Mouse (Mus musculus) right cerebral cortex, postnatal 25 days (tissue): ENCODE data around the gene C77080.

Experiments
- DNase-seq: peaks from one replicate; pipeline ENCODE4 v3.0.0; 2022

C77080 gene

DNA sequence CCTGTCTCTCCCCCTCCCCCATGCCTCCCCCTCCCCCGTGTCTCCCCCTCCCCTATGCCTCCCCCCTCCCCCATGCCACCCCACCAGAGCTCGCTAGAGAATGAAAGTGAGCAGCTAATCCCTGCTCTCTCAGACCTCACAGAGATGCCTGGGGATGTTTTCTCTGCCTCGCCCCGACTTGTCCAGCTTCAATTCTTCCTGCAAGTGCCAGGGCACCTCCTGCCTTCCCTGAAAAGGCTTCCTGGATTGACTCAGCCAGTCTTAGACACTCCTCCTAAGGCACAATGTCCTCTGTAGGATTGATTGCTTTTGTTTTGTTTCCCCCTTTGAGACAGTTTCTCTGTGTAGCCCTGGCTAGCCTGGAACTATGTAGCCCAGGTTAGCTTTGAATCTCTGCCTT lies at the start of gene C77080:
C77080 (minus strand) TSS at position 209 of the 400 bp plus-strand sequence.
- no peak for DNase-seq

DNA sequence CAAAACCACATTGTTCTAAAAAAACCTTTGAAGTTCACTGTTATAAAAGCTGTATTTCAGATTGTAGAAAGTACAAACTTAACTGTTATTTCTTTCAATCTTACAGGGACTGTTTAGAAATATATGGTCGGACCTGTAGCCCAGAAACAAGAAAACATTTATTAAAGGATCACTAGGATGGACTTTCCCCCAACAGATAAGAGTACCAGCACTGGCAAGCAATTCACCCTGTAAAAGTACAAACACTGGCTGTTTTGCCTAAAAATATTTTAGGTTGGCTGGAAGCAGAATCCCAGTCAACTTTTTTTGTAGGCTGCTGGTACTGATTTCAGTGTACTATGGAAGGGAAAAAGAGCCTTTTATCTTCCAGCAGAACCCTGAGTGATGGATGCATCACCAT lies 46.7 kb upstream of the C77080 start:
- no peak for DNase-seq

DNA sequence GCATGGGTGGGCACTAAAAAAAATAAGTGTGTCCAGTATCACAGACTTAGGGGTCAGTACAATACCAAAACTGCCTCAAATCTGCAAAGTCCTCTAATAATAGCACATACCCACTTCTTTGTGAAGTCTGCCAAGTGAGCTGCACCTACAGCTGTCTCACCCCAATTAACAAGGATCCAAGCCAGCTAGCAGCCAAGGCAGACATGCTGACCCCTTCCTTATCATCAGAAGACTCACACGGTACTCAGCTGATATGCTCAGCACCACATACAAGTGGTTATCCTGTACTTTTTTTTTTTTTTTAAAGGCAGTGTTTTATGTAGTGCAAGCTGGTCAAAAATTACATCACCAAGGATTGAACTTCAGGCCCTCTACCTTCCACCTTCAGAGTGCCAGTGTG lies 43.1 kb upstream of the C77080 start:
- no peak for DNase-seq

DNA sequence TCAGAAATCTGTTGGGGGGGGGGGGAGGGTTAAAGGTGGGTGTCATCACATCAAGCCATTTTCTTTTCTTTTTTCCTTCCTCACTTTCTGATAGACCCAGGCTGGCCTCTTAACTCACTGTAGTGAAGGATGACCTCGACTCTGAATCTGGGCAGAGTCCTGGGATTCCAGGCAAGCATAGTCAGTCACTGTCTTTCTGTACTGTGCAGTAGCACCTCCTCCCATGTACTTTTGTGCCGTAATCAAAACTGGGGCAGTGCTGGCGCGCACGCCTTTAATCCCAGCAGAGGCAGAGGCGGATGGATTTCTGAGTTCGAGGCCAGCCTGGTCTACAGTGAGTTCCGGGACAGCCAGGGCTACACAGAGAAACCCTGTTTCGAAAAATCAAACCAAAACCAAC lies 42.6 kb upstream of the C77080 start:
- DNase-seq = no peak

DNA sequence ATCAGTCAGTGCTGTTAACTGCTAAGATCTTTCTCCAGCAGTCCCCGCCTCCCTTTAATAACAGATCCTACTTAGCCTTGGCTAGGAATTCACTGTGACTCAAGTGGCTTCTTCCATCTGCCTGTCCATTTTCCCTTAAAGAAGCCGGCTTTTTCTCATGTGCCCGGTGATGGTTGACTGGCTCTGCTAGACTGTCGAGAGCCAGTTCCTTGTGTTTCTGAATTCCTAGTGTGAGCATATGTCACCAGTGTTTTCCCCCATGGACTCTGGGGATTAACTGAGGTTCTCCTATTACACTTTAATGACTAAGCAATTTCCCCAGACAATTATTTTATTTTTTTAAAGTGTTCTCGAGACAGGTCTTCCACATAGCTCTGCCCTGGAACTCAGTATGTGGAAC lies 42.2 kb upstream of the C77080 start:
- DNase-seq = no peak

DNA sequence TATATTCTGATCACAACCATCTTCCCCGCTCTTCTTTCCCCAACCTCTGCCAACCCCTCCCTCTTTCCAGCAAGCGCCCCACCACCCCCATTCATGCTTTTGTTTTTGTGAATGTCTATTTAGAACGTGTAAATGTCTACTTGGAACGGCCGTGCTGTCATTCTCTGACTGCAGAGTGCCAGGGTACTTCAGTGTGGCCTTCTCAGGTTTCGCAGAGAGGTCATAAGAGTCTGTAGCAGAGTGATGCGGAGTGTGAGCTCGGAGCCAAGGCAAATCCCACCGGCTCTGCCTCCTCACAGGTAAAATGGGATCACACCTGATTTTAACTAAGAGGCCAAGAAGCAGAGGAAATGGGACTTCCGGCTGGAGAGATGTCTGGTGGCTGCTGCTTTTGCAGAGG lies 37.9 kb upstream of the C77080 start:
- DNase-seq = no peak

DNA sequence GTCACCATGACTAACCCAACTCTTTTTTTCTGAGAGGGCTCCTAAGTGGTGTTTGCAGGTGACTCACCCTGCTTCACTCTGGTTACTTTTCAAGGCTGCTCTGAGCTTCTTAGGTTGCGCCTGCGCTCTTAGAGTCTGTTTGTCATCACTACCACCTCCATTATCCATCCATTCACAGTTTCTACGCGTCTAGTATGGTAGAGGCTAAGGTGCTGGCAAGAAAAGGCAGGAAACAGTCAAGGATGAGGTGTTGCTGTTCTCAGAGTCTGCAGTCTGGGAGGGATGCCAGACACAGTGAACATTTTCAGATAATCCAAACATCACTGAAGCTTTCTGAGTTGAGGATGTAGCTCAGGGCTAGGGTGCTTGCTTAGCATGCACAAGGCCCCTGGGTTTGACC lies 36.5 kb upstream of the C77080 start:
- peak; percentile 48 for DNase-seq

DNA sequence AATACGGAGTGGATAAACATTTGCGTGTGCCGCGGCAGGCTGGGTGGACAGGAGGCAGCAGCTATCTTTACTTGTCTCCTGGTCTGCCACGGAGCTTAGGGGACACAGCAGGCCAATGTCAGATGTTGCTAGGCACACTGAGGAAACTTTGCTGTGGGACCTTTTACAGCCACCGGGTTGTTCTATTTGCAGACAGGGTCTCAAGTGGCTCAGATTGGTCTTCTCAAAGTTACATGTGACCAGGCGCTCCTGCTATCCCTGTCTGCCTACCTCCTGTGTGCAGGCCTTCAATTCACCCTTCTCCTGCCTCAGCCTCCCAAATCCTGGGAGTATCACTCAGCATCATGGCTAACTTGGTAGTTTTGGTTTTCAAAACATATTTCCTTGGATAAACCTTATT lies 34.9 kb upstream of the C77080 start:
- no peak for DNase-seq

DNA sequence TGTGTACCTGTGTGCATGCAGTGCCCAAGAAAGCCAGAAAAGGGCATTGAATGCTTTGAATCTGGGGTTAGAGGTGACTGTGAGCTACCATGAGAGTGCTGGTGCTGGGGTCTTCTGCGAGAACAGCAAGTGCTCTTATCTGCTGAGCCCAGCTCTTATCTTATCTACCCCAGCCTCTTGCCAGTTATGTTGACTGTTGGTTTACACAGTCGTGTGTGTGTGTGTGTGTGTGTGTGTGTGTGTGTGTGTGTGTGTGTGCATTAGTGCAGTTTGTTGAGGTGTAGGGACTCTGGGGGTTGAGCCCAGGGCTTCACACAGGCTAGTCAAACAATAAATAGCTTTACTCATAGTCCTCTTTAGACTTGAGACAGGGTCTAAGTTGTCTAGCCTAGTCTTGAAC lies 34.0 kb upstream of the C77080 start:
- DNase-seq = no peak

DNA sequence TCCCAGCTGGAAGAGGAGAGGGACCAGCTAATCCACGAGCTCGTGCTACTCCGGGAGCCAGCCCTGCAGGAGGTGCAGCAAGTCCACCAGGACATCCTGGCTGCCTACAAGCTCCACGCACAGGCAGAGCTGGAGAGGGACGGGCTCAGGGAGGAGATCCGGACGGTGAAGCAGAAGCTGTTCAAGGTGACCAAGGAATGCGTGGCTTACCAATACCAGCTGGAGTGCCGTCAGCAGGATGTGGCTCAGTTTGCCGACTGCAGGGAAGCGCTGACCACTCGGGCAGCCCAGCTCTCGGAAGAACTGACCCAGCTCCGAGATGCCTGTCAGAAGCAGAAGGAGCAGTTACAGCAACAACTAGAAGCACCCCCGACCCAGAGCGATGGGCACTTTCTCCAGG lies 32.5 kb upstream of the C77080 start:
- DNase-seq = no peak

DNA sequence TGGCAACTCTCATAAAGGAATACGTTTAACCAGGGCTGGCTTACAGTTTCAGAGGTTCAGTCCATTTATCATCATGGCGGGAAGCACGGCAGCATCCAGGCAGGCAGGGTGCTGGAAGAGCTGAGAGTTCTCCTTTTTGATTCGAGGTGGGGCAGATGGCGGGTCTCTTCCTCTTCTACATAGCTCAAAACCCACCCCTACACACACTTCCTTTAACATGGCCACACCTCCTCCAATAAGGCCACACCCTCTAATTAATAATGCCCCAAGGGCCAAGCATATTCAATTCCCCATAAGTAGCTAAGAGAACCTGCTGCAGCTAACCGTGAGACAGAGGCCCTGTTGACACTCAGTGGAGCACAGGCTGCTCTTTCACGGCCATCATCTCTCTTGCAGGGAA lies 31.6 kb upstream of the C77080 start:
- DNase-seq = no peak

DNA sequence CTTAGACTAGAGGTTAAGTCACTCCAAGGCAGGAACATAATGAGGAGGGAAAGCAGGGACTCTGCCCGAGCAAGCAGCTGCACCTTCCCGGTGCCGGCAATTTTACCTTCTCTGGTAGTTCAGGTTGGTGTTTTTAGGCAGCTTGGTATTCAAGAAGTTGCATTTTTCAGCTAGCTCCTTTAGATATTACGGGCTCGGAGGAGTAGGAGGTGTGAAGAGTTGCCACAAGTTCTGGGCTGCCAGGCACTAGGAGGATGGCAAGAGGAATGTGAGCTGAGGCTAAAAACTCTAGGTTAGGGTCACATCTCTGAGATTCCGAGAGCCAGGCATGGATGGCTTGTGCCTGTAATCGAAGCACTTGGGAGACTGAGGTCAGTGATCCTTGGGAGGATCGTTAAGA lies 28.5 kb upstream of the C77080 start:
- DNase-seq = no peak

DNA sequence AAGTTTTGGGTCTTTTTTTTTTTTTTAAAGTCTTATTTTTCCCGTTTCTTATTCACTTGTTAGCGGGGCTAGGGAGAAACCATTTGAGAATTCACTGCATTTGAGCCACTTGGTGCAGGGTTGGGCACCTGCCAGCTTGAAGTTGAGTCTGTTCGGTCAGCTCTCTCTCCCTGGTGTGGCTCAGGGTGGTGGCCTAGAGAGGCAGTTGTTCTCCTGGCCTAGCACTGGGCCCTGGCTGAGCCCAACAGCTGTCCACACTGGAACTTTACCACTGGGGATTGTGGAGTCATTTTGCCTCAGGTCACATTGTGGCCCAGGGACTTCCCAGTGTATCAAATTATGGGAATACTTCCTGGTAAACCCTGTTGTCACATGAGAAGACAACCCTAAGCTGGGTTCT lies 26.9 kb upstream of the C77080 start:
- DNase-seq = no peak

DNA sequence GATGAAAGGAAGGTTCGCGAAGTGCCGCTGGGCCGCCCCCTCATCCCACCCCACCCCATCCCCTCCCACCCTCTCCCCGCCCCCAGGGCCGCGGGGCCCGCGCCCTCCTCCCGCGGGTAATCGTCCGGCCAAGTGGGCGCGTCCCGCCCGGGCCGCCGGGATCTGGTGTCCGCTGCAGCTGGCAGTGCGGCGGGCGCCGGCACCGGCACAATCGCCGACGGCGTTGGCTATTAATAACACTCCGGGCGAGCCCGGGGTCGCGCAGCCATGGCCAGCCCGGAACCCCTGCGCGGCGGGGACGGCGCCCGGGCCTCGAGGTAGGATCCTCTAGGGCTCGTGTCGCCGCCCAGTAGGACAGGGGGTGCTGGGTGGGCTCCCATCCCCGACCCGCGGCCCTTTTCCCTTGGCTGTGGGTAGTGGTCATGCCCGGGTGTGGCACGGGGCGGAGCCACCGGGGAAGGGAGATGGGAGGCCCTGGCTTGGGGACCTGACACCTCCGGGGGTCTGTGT lies 26.3 kb upstream of the C77080 start, which contains the start of gene Sync:
Sync (plus strand) TSS at position 146 of the 510 bp plus-strand sequence.
- no peak for DNase-seq

DNA sequence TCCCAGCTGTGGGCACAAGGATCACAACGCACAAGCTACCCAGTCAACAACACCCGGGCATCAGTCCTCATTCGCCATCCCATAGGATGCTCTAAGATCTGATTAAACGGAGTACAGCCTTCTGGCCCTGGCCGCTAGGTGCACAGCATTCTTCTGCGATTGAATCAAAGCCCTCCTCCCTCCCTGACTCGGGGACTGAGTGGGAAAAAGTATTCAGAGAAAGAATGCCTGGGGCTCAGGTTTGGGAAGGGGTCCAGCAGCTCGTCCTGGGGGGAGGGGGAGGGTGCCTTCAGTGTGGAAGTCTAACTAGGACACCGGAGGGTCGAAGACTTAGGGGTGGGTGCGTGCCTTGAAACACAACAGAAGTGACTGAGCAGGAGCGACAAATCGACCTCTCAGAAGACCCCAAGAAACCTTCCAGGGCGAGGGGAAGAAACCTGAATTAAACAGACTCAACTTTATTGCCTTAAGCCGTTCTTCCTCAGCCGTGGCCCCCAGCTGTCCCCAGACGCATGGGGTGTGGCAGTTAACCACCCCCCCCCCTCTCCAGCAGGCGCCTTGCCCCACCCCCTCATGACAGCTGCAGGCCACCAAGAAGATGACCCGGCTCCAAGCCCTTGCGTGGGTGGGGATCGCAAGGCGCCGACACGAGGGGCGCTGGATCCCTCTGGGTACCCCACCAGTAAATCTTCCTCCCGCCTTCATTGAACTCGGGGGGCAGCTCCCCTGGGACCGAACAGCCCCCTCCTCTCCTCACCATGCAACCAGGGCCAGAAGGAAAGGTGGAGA lies 25.7 kb upstream of the C77080 start:
- DNase-seq = no peak

DNA sequence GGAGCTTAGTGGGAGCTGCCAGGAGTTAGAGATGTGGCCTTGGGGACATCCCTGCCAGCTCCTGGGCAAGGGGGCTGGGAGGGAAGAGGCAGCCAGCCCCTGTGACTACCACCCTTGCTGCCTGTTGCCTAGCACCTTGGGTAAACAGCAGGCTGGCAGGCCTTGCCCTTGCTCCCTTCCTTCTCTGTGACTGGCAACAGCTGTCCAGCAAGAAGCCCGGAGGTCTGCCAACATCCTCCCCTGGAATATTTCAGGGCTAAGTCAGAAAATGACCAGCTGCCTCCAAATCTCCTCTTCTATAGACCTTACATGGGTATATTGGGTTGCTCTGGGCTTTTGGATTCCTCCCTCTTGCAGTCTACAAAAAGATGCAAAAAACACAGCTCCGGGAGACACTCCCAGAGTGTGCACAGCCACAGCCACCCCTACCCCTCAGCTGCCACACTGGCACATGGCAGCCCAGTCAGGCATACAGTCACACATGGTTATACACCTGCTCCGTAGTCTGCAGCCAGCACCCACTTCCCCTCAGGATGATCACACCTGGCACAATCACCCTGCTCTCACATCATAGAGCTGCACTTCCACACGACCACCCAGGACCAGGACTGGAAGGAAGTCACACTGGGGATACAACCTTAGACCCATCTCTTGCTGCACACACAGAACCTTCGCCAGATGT lies 24.9 kb upstream of the C77080 start:
- DNase-seq = no peak

DNA sequence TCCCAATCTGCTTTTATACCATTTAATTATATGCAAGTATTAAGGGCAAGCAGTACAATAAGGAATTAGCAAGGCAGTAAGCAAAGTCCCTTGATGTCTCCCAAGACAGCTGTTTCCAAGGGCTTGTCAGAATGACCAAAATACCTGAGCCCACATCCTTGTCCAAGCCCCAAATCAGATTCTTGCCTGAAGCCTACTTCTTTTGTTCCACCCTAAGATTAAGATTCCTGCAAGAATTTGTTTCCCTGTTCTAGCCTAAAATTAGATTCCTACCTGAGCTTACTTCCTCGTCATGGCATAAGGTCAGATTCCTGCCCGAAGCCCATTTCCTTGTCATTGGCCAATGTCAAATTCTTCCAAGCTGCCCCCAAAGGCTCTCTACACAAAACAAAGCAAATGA lies 23.5 kb upstream of the C77080 start:
- no peak for DNase-seq

DNA sequence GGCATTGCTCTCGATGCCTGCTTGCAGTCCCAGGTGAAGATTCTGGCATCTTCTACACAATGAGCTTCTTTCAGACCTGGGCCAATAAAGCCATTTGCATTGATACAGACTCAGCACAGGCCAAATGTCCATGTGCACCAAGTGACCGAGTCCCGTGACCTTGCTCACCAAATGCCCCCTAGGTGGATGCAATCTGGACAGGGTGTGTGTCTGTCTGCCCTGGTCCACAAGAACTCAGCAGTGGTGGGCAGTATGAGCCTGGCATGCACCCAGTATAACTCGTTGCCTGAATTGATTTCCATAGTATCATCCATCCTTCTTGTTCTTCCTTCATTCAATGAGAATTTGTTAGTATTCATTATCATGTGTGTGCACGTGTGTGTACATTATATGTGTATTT lies 22.0 kb upstream of the C77080 start:
- no peak for DNase-seq

DNA sequence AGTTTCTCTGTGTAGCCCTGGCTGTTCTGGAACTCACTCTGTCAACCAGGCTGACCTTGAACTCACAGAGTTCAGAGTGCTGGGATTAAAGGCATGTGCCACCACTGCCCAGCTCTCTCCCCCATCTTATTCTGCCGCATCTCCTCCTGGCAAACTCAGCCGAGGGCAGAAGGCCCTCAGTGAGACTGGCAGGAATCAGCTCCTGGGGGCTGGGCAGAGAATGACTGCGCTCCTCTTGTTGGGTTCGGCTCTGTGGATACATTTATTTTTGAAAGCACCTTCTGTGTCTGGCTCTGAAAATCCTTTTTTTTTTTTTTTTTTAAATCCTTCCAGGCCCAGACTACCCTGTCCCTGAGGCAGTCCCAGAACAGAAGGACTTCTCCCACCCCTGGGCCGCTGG lies 21.6 kb upstream of the C77080 start:
- no peak for DNase-seq

DNA sequence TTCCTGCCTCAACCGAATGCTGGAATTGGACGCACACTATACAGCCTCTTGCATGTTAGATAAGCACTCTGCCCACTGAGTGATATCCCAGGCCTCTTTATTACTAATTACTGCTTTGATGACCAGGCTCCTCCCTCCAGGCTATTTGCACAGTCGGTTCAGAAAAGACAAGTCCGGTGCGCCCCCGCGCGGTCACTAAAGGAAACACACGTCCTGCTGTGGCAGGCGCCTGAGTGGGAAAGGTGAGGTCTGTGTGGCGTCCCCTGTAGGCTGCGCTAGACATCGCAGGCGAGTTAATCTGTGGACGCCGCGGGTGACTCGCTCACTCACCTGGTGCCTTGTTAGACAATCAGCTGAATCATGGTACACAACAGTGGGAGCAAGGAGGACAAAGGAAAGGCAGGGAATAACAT lies 15.3 kb upstream of the C77080 start:
- DNase-seq = peak; percentile 86

DNA sequence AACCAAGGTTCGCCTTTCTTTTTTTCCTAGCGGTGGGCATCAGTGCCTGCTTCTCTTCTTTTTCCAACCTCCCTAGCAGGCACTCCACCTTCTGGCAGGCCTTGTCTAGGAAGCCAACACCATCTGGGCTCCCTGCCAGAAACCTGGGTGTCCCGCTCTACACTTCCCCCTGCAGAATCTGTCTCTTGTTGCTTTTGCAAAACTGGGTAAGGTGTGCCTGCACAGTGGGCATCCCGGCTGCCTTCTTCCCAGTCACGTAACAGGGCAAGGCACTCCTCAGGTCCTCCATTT lies 11.5 kb upstream of the C77080 start:
- peak; percentile 42 for DNase-seq

DNA sequence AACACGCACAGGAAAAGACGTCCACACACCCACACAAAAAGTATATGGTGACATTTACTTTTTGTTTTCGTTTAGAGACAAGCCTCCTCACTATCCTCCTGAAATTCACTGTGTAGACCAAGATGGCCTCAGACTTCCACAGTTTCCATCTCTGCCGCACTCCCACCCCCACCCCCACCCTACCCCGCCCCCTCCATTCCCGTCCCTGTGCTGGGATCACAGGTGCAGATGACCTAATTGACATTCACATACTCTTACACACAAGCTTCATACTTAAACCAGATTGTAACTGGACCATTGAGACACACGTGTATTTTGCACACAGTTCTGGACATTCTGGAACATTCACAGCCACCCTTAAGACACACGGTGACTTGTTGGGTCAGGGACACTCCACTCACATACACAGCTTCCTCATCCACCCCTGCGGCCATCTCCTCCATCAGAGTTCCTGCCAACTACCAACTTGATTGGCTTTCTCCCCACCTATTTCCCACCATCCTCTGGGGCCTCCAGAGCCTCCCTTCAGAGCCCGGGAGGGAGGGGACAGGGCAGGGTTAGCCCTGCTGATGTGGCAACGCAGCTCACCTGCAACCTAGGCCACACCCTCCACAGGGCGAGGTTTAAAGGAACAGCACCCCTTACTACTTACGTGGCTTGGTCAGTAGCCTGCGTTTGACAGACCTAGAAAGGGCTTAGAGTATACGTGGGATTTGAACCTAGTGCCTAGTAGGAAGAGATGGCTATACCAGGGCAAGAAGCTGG lies 11.0 kb upstream of the C77080 start:
- DNase-seq = no peak

DNA sequence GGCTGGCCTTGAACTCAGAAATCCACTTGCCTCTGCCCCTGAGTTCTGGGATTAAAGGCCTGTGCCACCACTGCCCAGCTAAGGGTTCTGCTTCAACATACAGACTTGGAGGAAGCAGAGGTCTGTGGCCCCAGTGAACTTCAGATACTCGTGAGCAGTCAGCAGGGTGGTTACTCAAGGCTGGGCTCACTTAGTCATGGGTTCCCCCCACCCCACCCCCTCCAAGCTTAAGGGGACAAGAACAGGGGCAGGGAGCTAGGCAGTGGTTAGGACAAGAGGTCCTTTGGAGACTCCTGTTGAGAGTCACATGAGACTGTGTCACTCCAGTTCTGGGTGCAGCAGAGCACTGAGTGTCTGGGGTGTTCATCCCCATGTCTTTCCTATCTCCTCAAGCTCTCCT lies 7.5 kb upstream of the C77080 start:
- no peak for DNase-seq

DNA sequence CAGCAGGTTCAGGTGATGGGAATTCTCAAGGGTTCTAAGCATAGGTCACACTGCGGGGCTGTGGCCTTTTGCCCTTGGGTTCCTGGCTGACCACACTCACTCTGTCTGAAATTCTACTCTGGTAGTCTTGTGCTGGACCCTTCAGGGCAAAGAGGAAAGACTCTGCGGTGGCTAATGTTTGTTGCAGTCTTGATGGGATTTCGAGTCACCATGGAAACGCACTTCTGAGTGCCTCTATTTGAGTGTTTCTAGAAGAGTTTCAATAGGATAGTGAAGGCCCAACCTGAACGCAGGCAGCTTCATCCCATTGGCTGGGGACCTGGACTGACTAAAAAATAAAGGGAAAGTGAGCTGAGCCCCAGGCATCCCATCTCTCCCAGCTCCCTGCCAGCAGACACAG lies 5.6 kb upstream of the C77080 start:
- no peak for DNase-seq
